Mouse (Mus musculus): ENCODE measurements around the gene Kif11. TPM values are rescaled to one million over a fixed set of nuclear protein-coding genes. Genes with fewer than 3 reads are reported as not detected.

Gene Kif11
- total and polyA plus RNA-seq, 2 experiments, result 0.11 to 0.55 TPM

DNA sequence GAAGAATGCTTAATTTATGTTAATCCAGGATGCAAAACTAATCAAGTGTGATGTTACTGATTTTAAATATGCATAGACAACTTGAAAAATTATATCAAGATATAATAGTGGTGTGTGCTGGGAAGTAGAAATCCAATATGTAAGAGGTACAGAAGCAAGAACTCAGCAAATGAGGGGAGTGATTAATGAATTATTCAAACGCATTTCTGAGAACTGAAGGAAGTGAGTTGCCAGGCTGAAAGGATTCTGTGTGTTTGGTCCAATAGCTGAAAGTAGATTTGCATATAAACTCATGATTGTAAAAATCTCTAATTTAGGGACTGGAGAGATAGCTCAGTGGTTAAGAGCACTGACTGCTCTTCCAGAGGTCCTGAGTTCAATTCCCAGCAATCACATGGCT is 7.2 kb upstream of the Kif11 start:
- Histone ChIP-seq H3K9ac (ENCODE audit: low read depth, low read length) (no peak overlapping the region), H3K4me3 (ENCODE audit: insufficient read depth, low read depth, low read length) (no peak overlapping the region), H3K4me1 (ENCODE audit: control insufficient read depth, insufficient read depth, low read length) (no peaks in the 10 kb centered on the region), H3K27me3 (ENCODE audit: control insufficient read depth, insufficient read depth, low read length) (no peaks in the 10 kb centered on the region), H3K27ac (replicated peaks; ENCODE audit: insufficient read depth, low read depth, low read length) (no peak overlapping the region), H3K79me2 (ENCODE audit: control insufficient read depth, insufficient read depth, low read length) (no peaks in the 10 kb centered on the region), H3K36me3 (ENCODE audit: control insufficient read depth, insufficient read depth, low read length) (no peaks in the 10 kb centered on the region)
- DNase-seq (ENCODE audit: extremely low read depth, low read depth, low spot score), result no peak
- TF ChIP-seq POLR2A (IDR thresholded peaks at IDR 0.05; ENCODE audit: extremely low read depth, insufficient read depth, low read length), result no peak
- 83% methylated on average over 1 of the region's 1 CpGs for WGBS

GRCm38 (mm10) chr19:37369921-37370320 is 6.3 kb upstream of the Kif11 start:
- TF ChIP-seq POLR2A (IDR thresholded peaks at IDR 0.05; ENCODE audit: extremely low read depth, insufficient read depth, low read length) (no peak), CTCF (IDR thresholded peaks at IDR 0.05; ENCODE audit: low read depth, low read length) (no peak)
- Histone ChIP-seq H3K9ac (ENCODE audit: low read depth, low read length) (no peak overlapping the region), H3K79me2 (ENCODE audit: control insufficient read depth, insufficient read depth, low read length) (no peaks in the 10 kb centered on the region), H3K36me3 (ENCODE audit: control insufficient read depth, insufficient read depth, low read length) (no peaks in the 10 kb centered on the region), H3K4me1 (ENCODE audit: control insufficient read depth, insufficient read depth, low read length) (no peaks in the 10 kb centered on the region), H3K27ac (replicated peaks; ENCODE audit: insufficient read depth, low read depth, low read length) (no peak overlapping the region), H3K27me3 (ENCODE audit: control insufficient read depth, insufficient read depth, low read length) (no peaks in the 10 kb centered on the region), H3K4me3 (ENCODE audit: insufficient read depth, low read depth, low read length) (no peak overlapping the region)
- 91% methylated on average over 4 of the region's 4 CpGs for WGBS
- DNase-seq (ENCODE audit: extremely low read depth, low read depth, low spot score), result no peak

GRCm38 (mm10) chr19:37370356-37370755 is 5.8 kb upstream of the Kif11 start:
- H3K79me2 ChIP-seq (ENCODE audit: control insufficient read depth, insufficient read depth, low read length), result no peaks in the 10 kb centered on the region
- no peak for DNase-seq (ENCODE audit: extremely low read depth, low read depth, low spot score)
- no peak overlapping the region; the same call in 1 of the 2 replicates for H3K4me3 ChIP-seq (ENCODE audit: insufficient read depth, low read depth, low read length)
- TF ChIP-seq CTCF (IDR thresholded peaks at IDR 0.05; ENCODE audit: low read depth, low read length) (no peak), POLR2A (IDR thresholded peaks at IDR 0.05; ENCODE audit: extremely low read depth, insufficient read depth, low read length) (no peak)
- no peaks in the 10 kb centered on the region for H3K36me3 ChIP-seq (ENCODE audit: control insufficient read depth, insufficient read depth, low read length)
- no peaks in the 10 kb centered on the region for H3K27me3 ChIP-seq (ENCODE audit: control insufficient read depth, insufficient read depth, low read length)
- H3K27ac ChIP-seq (replicated peaks; ENCODE audit: insufficient read depth, low read depth, low read length), result no peak overlapping the region
- no peak overlapping the region for H3K9ac ChIP-seq (ENCODE audit: low read depth, low read length)
- 85% methylated on average over 5 of the region's 5 CpGs for WGBS
- H3K4me1 ChIP-seq (ENCODE audit: control insufficient read depth, insufficient read depth, low read length), result peaks cover 3% of the 10 kb centered on the region; the same call in 1 of the 2 replicates

- H3K9ac ChIP-seq (ENCODE audit: low read depth, low read length), result peak overlapping the region; percentile 67
- peaks cover 3% of the 10 kb centered on the region; the same call in 1 of the 2 replicates for H3K79me2 ChIP-seq (ENCODE audit: control insufficient read depth, insufficient read depth, low read length)
- peaks cover 3% of the 10 kb centered on the region; the same call in 1 of the 2 replicates for H3K4me1 ChIP-seq (ENCODE audit: control insufficient read depth, insufficient read depth, low read length)
- WGBS, result 18% methylated on average over 7 of the region's 7 CpGs
- TF ChIP-seq CTCF (IDR thresholded peaks at IDR 0.05; ENCODE audit: low read depth, low read length), result no peak
- TF ChIP-seq POLR2A (IDR thresholded peaks at IDR 0.05; ENCODE audit: extremely low read depth, insufficient read depth, low read length), result no peak
- no peaks in the 10 kb centered on the region for H3K36me3 ChIP-seq (ENCODE audit: control insufficient read depth, insufficient read depth, low read length)
- peak overlapping the region; percentile 84 for H3K4me3 ChIP-seq (ENCODE audit: insufficient read depth, low read depth, low read length)
- DNase-seq (ENCODE audit: extremely low read depth, low read depth, low spot score), result peak; percentile 42
- no peaks in the 10 kb centered on the region for H3K27me3 ChIP-seq (ENCODE audit: control insufficient read depth, insufficient read depth, low read length)
- peak overlapping the region; percentile 72 for H3K27ac ChIP-seq (replicated peaks; ENCODE audit: insufficient read depth, low read depth, low read length)
Measured at GRCm38 (mm10) chr19:37374941-37375754, 1.1 kb upstream of the Kif11 start.

DNA sequence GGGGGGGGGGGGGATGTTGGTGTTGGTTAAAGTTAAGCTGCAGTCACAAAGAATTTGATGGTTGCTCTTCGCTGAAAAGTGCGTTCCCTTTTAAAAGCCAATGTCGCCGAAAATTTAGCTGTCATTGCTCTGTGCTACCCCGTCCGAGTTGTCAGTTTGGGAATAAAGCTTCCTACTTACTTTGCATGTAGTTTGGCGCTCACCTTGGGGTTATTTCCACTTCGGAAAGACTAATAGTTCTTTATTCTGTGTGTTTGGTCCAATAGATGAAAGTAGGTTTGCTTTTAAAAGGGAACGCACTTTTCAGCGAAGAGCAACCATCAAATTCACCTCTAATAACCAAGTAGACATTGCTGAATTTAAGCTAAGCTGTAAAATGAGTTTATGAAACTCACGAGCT is 638 bp downstream of the Kif11 start:
- H3K27me3 ChIP-seq (ENCODE audit: control insufficient read depth, insufficient read depth, low read length), result no peaks in the 10 kb centered on the region
- under 1% methylated on average over 11 of the region's 11 CpGs for WGBS
- H3K27ac ChIP-seq (replicated peaks; ENCODE audit: insufficient read depth, low read depth, low read length), result no peak overlapping the region
- H3K79me2 ChIP-seq (ENCODE audit: control insufficient read depth, insufficient read depth, low read length), result peaks cover 3% of the 10 kb centered on the region; the same call in 1 of the 2 replicates
- H3K4me1 ChIP-seq (ENCODE audit: control insufficient read depth, insufficient read depth, low read length), result peaks cover 3% of the 10 kb centered on the region; the same call in 1 of the 2 replicates
- no peak for TF ChIP-seq POLR2A (IDR thresholded peaks at IDR 0.05; ENCODE audit: extremely low read depth, insufficient read depth, low read length)
- no peak for TF ChIP-seq CTCF (IDR thresholded peaks at IDR 0.05; ENCODE audit: low read depth, low read length)
- DNase-seq (ENCODE audit: extremely low read depth, low read depth, low spot score), result no peak
- peak overlapping the region; percentile 84 for H3K4me3 ChIP-seq (ENCODE audit: insufficient read depth, low read depth, low read length)
- H3K36me3 ChIP-seq (ENCODE audit: control insufficient read depth, insufficient read depth, low read length), result no peaks in the 10 kb centered on the region
- no peak overlapping the region for H3K9ac ChIP-seq (ENCODE audit: low read depth, low read length)

Measured in liver, adult 2 months (tissue).